In genomic region chr11:20237018-20237417, GRCm38 (mm10) we compare ENCODE assay signal across 13 mouse cellular contexts.
"Had no signal": no experiment of that assay in that cellular context is flagged by ENCODE, and none has a peak within 500 bp of the region (broad histone marks: within the 10 kb centered on the region; RNA-seq: fewer than 3 reads in every experiment).

No protein-coding gene starts in this region.

- H3K4me3 ChIP-seq: kidney, embryonic 15.5 days; left cerebral cortex, adult 2 months; liver, embryonic 13.5 days; midbrain, embryonic 12.5 days; midbrain, embryonic 15.5 days had no signal

- DNase-seq: kidney, adult 8-10 months; kidney, postnatal 10 days; kidney, postnatal 36 days; layer of hippocampus, postnatal 36 days; liver, embryonic 13.5 days; lung, adult 2 months; thymus, adult 2 months; thymus, postnatal 14 days had no signal

- ATAC-seq: midbrain, embryonic 15.5 days had no signal

- H3K9ac ChIP-seq: kidney, embryonic 15.5 days; liver, embryonic 13.5 days; midbrain, embryonic 12.5 days; midbrain, embryonic 15.5 days had no signal

- H3K27me3 ChIP-seq: kidney, embryonic 15.5 days; liver, embryonic 13.5 days; midbrain, embryonic 12.5 days; midbrain, embryonic 15.5 days had no signal

- H3K9me3 ChIP-seq: kidney, embryonic 15.5 days; liver, embryonic 13.5 days; midbrain, embryonic 12.5 days; midbrain, embryonic 15.5 days had no signal

- H3K4me2 ChIP-seq: kidney, embryonic 15.5 days; liver, embryonic 13.5 days; midbrain, embryonic 12.5 days; midbrain, embryonic 15.5 days had no signal

- H3K27ac ChIP-seq: kidney, embryonic 15.5 days; left cerebral cortex, adult 2 months; liver, embryonic 13.5 days; macrophage; midbrain, embryonic 12.5 days; midbrain, embryonic 15.5 days had no signal

- H3K4me1 ChIP-seq: kidney, embryonic 15.5 days; midbrain, embryonic 12.5 days; midbrain, embryonic 15.5 days had no signal
